Mouse (Mus musculus): Measurements from ENCODE around the gene Cdkn2b.

DNA sequence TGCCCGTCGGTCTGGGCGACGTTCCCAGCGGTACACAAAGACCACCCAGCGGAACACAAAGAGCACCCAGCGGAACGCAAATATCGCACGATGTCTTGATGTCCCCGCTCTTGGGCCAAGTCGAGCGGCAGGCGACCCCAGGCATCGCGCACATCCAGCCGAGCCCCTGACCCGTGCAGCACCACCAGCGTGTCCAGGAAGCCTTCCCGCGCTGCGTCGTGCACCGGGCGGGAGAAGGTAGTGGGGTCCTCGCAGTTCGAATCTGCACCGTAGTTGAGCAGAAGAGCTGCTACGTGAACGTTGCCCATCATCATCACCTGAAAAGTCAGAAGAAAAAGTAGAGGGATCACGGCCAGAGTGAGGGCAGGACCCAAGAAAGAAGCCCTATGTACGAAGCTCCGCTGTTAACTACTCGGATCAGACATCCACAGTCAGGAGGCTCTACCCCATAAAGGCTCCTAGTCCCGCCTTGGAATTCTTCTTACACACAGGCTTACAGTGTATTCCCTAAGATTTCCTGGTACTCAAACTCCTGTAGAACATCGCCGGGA is 34.1 kb downstream of the Cdkn2b start:
- no peak for TF ChIP-seq CTCF (IDR thresholded peaks at IDR 0.05; ENCODE audit: control insufficient read depth, insufficient read depth, insufficient replicate concordance, low read depth, low read length)
- no peak for TF ChIP-seq POLR2A (IDR thresholded peaks at IDR 0.05; ENCODE audit: control insufficient read depth, low read depth, low read length)
